Mouse (Mus musculus) kidney, embryonic 15.5 days (tissue): Measurements from ENCODE around the gene Mreg. TPM values are rescaled to one million over a fixed set of nuclear protein-coding genes. Genes with fewer than 3 reads are reported as not detected.

Experiments
- ATAC-seq: fragments of 200-750 bp; cut with Nextera tagmentation; replicated peaks from 2 replicates; pipeline ENCODE4 v1.8.0; 2017; ENCODE audit warnings: moderate TSS enrichment; ENCODE audit not compliant: low FRiP score
- H3K27ac ChIP-seq: fragments of 300-500 bp; sonication (generic); 2 replicates; pipeline ENCODE4 v1.5.1; 2015; ENCODE audit warnings: mild to moderate bottlenecking, inconsistent platforms
- H3K27me3 ChIP-seq: fragments of 300-500 bp; sonication (generic); 2 replicates; pipeline ENCODE4 v1.6.1; 2015; ENCODE audit warnings: inconsistent platforms
- H3K36me3 ChIP-seq: fragments of 300-500 bp; sonication (generic); 2 replicates; pipeline ENCODE4 v1.6.1; 2015; ENCODE audit warnings: inconsistent platforms
- H3K4me1 ChIP-seq: fragments of 300-500 bp; sonication (generic); 2 replicates; pipeline ENCODE4 v1.6.1; 2015; ENCODE audit warnings: inconsistent platforms
- H3K4me2 ChIP-seq: fragments of 300-500 bp; sonication (generic); 2 replicates; pipeline ENCODE4 v1.6.1; 2015; ENCODE audit warnings: moderate library complexity, mild to moderate bottlenecking, inconsistent platforms
- H3K4me3 ChIP-seq: fragments of 300-500 bp; sonication (generic); replicated peaks from 2 replicates; pipeline ENCODE4 v1.5.1; 2015; ENCODE audit warnings: mild to moderate bottlenecking, inconsistent platforms
- H3K9ac ChIP-seq: fragments of 300-500 bp; sonication (generic); 2 replicates; pipeline ENCODE4 v1.6.1; 2015; ENCODE audit warnings: mild to moderate bottlenecking, inconsistent platforms
- H3K9me3 ChIP-seq: fragments of 300-500 bp; sonication (generic); replicated peaks from 2 replicates; pipeline ENCODE4 v1.6.1; 2016; ENCODE audit warnings: inconsistent platforms
- WGBS: fragments of 180-500 bp; shearing (Covaris S2); methylation state at CpG from one replicate; pipeline ENCODE4 v1.1.7; 2015; ENCODE audit warnings: mixed read lengths; 5-methylcytosine and 5-hydroxymethylcytosine counted together
- polyA plus RNA-seq: library from polyadenylated mRNA; unstranded; fragments of >200 nt; fragmentation: Nextera tagmentation; extraction: Ambion mirVana; gene quantifications from 2 replicates; pipeline ENCODE4 v1.2.1, GENCODE M21; 2015

Gene Mreg
- polyA plus RNA-seq, 1 experiment from 2014 or later = 5.7 TPM

DNA sequence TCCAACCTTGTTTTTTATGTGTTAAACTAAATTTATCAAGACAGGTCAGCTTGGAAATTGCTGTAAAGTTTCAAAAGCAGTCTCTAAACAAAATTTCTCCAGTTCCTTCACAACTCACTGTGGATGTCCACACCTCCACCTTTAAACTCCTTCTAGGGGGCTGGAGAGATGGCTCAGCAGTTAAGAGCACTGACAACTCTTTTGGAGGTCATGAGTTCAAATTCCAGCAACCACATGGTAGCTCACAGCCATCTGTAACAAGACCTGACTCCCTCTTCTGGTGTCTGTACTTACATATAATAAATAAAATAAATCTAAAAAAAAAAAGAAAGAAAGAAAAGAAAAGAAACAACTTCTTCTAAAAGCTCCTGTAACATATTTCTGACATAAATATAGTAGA is 67.1 kb downstream of the Mreg start:
- H3K9ac ChIP-seq = no peak overlapping the region
- H3K27me3 ChIP-seq = no peaks in the 10 kb centered on the region
- no peak overlapping the region for H3K27ac ChIP-seq
- H3K9me3 ChIP-seq = no peaks in the 10 kb centered on the region
- no peak for ATAC-seq
- no peak overlapping the region for H3K4me3 ChIP-seq
- H3K4me2 ChIP-seq = no peak overlapping the region
- H3K4me1 ChIP-seq = 0 out of 2 replicates have a peak, but pooled peaks cover 4% of the 10 kb centered on the region
- H3K36me3 ChIP-seq = no peaks in the 10 kb centered on the region

DNA sequence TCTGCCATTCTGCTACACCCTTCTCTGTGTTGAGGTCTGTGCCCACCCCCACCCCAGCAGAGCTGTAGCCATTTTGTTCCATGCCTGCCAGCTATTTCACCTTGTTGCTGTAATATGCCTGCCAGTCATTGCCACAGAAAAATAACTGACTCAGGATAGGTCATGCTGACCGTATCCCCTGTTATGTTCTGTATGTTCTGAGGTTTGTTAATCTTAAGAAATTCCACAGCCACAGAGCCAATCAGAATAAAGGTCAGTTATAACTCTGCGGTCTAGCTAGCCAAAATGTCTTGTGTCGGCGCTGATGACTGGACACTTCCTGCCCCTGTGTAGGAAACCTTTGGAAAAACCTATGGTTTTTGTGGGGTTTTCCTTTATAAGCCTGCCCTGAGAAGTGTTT is 67.7 kb downstream of the Mreg start:
- no peak for ATAC-seq
- Histone ChIP-seq H3K36me3 (no peaks in the 10 kb centered on the region), H3K4me1 (0 out of 2 replicates have a peak, but pooled peaks cover 4% of the 10 kb centered on the region), H3K27me3 (no peaks in the 10 kb centered on the region), H3K27ac (no peak overlapping the region), H3K4me3 (no peak overlapping the region), H3K4me2 (no peak overlapping the region), H3K9ac (no peak overlapping the region), H3K9me3 (no peaks in the 10 kb centered on the region)
- WGBS = 84% methylated on average over 4 of the region's 4 CpGs

DNA sequence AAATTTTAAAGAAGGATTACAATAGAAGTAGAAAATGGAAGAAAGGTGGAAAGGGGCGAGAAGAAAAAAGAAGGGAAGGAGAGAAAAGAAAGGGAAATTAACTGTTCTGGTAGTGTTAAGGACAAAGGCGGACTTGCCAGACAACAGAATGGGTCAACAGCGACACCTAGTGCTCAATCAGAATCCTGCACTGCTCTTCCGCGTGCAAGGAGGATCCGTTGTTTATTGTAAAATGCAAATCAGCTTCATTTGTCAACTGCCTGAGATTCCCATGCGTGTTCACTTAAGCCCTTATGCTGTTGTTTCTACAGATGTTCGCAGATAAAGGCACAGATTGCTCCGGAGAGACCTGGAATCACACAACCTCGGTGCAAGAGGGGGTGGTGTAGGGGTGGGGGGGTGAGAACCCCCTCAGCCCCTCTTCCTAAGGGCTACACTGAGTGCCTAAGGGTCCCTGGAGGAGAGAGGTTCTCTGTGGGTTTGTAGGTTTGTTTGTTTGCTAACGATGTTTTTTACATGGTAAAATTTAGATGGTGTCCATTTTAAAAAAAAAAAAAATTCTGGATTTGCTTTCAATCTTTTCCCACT is 70.1 kb downstream of the Mreg start:
- ATAC-seq = no peak
- Histone ChIP-seq H3K4me1 (0 out of 2 replicates have a peak, but pooled peaks cover 4% of the 10 kb centered on the region), H3K9ac (0 out of 2 replicates have a peak overlapping the region, but pooled peaks have one; percentile 19), H3K4me2 (peak overlapping the region; percentile 49), H3K4me3 (peak overlapping the region; percentile 23), H3K27ac (no peak overlapping the region), H3K36me3 (no peaks in the 10 kb centered on the region), H3K9me3 (no peaks in the 10 kb centered on the region), H3K27me3 (no peaks in the 10 kb centered on the region)
- WGBS = 6% methylated on average over 11 of the region's 11 CpGs

DNA sequence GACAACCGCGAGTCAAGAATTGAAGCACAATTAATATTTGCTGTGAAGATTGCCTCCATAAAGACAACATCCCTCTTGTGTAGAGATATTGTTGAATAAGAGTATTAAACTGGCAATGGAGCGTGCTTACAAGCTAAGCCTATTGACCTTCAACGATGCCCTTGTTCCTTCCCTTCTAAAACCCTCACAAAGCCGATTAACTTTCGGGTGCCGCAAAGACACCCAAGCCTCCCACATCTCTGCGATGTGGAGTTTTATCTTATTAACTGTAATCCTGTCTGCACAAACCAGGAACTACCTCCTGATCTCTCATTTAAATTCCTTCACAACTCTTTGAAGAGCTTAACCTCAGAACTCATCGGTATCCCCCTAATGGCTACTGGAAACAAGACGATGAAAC is 76.0 kb downstream of the Mreg start:
- ATAC-seq = no peak
- Histone ChIP-seq H3K36me3 (no peaks in the 10 kb centered on the region), H3K9ac (no peak overlapping the region), H3K27me3 (no peaks in the 10 kb centered on the region), H3K4me2 (no peak overlapping the region), H3K9me3 (peaks cover 7% of the 10 kb centered on the region; the same call in 1 of the 2 replicates), H3K27ac (no peak overlapping the region), H3K4me1 (no peaks in the 10 kb centered on the region), H3K4me3 (no peak overlapping the region)
- WGBS = 92% methylated on average over 10 of the region's 10 CpGs

DNA sequence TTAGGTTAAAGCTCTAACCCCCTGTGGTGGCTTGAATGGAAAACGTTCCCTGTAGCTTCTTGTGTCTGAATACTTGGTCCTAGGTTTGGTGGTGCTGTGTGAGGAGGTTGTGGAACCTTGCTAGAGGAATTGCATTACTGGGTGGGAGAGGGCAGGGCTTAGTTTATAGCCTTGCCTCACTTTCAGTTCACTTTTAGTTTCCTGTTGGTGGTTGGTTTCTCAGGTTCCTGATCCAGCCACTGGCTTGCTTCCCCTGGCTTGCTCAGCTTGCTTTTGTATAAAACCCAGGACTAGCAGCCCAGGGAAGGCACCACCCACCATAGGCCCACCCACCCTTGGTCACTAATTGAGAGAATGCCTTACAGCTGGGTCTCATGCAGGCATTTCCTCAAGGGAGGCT is 77.6 kb downstream of the Mreg start:
- Histone ChIP-seq H3K4me3 (no peak overlapping the region), H3K27me3 (no peaks in the 10 kb centered on the region), H3K4me1 (no peaks in the 10 kb centered on the region), H3K9ac (no peak overlapping the region), H3K27ac (no peak overlapping the region), H3K9me3 (peaks cover 7% of the 10 kb centered on the region; the same call in 1 of the 2 replicates), H3K4me2 (no peak overlapping the region), H3K36me3 (no peaks in the 10 kb centered on the region)
- ATAC-seq = no peak
- WGBS = 63% methylated on average over 1 of the region's 1 CpGs

DNA sequence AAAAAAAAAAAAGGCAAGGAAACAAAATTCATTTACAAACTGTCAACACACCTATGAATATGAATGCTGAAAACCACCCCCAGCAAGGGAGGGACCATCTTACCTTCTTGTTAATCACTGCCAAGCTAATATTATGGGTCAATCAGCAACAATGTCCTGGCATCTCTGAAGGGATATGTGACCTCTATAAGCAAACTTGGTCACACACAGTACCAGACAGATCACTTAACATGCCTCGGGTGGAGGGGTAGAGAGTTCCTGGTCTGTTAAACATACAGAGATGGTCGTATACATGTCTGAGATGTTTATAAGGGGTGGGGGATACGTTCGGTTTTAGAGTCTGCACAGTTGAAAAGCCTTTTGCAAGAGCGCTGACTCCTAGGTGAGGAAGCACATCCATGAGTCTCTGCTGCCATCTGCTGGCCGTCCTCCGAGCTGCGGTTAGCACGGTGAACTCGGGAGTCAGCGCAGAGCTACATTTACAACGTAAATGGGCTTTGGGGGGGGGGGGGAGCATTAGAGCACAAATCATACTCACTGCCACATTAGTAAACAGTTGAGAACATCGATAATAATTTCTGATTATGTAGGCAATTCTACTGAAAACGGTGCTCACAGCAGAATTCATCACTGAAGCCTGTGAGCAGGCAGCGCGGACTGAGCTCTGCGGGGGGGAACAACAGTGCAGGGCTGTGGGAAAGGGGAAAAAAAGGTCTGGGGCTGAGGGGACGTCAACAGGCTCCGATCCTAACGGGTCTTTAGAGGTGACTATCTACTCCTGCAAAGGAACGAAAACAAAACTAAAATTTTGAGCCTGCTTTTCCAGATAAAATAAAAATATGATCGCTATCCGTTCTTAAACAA is 88.4 kb downstream of the Mreg start:
- Histone ChIP-seq H3K4me1 (no peaks in the 10 kb centered on the region; the same call in 1 of the 2 replicates), H3K27me3 (no peaks in the 10 kb centered on the region), H3K4me3 (no peak overlapping the region), H3K4me2 (peak overlapping the region; percentile 23; the same call in 1 of the 2 replicates), H3K27ac (no peak overlapping the region), H3K9me3 (no peaks in the 10 kb centered on the region), H3K36me3 (no peaks in the 10 kb centered on the region), H3K9ac (no peak overlapping the region)
- WGBS = 28% methylated on average over 23 of the region's 23 CpGs
- ATAC-seq = 0 out of 2 replicates have a peak, but pooled peaks have one; percentile 54

DNA sequence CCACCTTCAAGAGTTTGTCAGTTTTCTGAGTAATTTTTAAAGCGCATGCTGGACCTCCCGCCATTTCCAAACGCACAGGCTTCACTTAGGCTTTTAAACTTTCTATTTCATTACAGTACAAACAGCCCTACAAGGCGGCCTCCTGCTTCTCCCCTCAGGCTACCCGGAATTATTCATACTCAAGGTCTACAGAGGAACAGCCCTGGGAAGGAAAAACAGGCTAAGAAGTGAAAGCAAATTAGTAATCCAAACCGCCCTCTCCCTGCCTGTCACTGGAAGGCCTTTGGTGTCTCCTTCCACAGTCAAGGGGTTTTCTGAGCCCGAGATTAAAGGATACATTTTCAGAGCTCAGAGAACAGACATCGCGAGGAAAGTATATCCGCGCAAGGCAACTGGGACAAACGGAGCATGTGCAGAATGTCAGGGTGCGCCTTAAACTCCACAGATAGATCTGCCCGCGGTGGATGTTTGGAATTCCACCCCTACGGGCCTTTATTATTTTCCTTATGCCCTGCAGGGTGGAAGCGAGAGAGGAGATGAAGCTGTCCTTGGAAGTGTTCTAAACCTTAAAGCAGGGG is 90.4 kb downstream of the Mreg start:
- Histone ChIP-seq H3K4me2 (no peak overlapping the region), H3K27me3 (no peaks in the 10 kb centered on the region), H3K4me1 (no peaks in the 10 kb centered on the region; the same call in 1 of the 2 replicates), H3K4me3 (no peak overlapping the region), H3K9ac (no peak overlapping the region), H3K36me3 (no peaks in the 10 kb centered on the region), H3K27ac (no peak overlapping the region), H3K9me3 (no peaks in the 10 kb centered on the region)
- 83% methylated on average over 17 of the region's 17 CpGs for WGBS
- ATAC-seq = no peak

DNA sequence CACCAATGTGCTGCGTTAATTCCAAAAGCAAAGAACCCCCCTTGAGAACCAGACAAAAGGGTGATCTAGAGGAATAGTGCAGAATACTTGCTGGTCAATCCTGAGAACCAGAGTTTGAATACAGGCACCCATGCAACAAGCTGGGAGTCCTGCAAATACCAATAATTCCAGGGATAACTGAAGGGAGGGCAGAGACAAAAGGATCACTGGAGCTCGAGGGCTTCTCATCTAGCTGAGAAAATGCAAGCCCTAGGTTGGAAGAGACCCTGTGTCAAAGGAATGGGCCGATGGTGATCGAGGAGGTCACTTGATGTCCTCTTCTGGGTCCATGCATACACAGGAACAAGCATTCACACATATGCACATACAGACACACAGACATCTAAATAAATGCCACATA is 92.1 kb downstream of the Mreg start:
- Histone ChIP-seq H3K36me3 (no peaks in the 10 kb centered on the region), H3K27me3 (no peaks in the 10 kb centered on the region), H3K27ac (no peak overlapping the region), H3K4me3 (no peak overlapping the region), H3K4me2 (no peak overlapping the region), H3K4me1 (no peaks in the 10 kb centered on the region; the same call in 1 of the 2 replicates), H3K9ac (no peak overlapping the region), H3K9me3 (no peaks in the 10 kb centered on the region)
- ATAC-seq = no peak
- 77% methylated on average over 4 of the region's 4 CpGs for WGBS

DNA sequence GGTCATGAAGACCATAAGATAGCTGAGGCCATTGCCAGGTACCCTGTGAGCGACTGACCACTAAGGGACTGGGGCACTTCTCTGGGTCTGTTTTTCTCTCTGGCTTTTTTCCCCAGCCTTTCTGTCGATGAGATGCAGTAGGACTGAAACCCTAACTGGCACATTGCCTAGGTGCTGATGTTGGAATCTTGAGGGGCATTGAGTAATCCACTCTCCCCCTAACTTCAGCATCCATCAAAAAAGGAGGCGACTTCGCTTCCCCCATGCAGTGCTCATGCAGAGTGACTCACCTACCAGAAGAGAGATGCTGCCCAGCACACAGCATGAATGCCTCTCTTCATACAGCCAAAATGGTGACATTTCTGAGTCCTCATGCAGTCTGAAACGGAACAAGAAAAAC is 97.9 kb downstream of the Mreg start:
- ATAC-seq = no peak
- WGBS = 75% methylated on average over 5 of the region's 5 CpGs

More for the DNA sequence above, 97.9 kb downstream of the Mreg start:
- H3K4me3 ChIP-seq = no peak overlapping the region
- H3K27me3 ChIP-seq = no peaks in the 10 kb centered on the region
- 0 out of 2 replicates have a peak, but pooled peaks cover 2% of the 10 kb centered on the region for H3K4me1 ChIP-seq
- no peaks in the 10 kb centered on the region for H3K9me3 ChIP-seq
- H3K36me3 ChIP-seq = no peaks in the 10 kb centered on the region
- H3K27ac ChIP-seq = no peak overlapping the region
- no peak overlapping the region for H3K9ac ChIP-seq
- H3K4me2 ChIP-seq = no peak overlapping the region

Other genes starting within 250 kb of the Mreg start
- 53.8 and 54.9 TPM in 2 replicates for gene Pecr, start 72.0 kb upstream of the Mreg start, polyA plus RNA-seq
- gene Tmem169, start 72.1 kb upstream of the Mreg start, polyA plus RNA-seq = 4.8 and 5.0 TPM in 2 replicates
- gene Xrcc5, start 95.1 kb upstream of the Mreg start, polyA plus RNA-seq = 54.5 and 59.4 TPM in 2 replicates